Mouse (Mus musculus) lung, embryonic 16.5 days (tissue): ENCODE data around the gene Emp1. TPM values are rescaled to one million over a fixed set of nuclear protein-coding genes. Genes with fewer than 3 reads are reported as not detected.

Experiments
- ATAC-seq: fragments of 200-750 bp; cut with Nextera tagmentation; 2 replicates; pipeline ENCODE4 v1.8.0; 2017; ENCODE audit warnings: low read depth, mild to moderate bottlenecking, moderate library complexity
- H3K27ac ChIP-seq: fragments of 300-500 bp; sonication (generic); 2 replicates; pipeline ENCODE4 v1.5.1; 2014; ENCODE audit warnings: mild to moderate bottlenecking, control low read depth, low read length
- H3K27me3 ChIP-seq: fragments of 300-500 bp; sonication (generic); 2 replicates; pipeline ENCODE4 v1.6.1; 2014; ENCODE audit warnings: low read depth, low read length, mixed read lengths; ENCODE audit not compliant: control insufficient read depth, insufficient read depth
- H3K36me3 ChIP-seq: fragments of 300-500 bp; sonication (generic); 2 replicates; pipeline ENCODE4 v1.6.1; 2014; ENCODE audit warnings: low read length; ENCODE audit not compliant: control insufficient read depth, insufficient read depth
- H3K4me1 ChIP-seq: fragments of 300-500 bp; sonication (generic); replicated peaks from 2 replicates; pipeline ENCODE4 v1.6.1; 2014; ENCODE audit warnings: low read length, mixed read lengths; ENCODE audit not compliant: control insufficient read depth, insufficient read depth
- H3K4me2 ChIP-seq: fragments of 300-500 bp; sonication (generic); 2 replicates; pipeline ENCODE4 v1.6.1; 2014; ENCODE audit warnings: low read depth, low read length, control low read depth
- H3K4me3 ChIP-seq: fragments of 300-500 bp; sonication (generic); 2 replicates; pipeline ENCODE4 v1.5.1; 2014; ENCODE audit warnings: mild to moderate bottlenecking, low read length, control low read depth
- H3K9ac ChIP-seq: fragments of 300-500 bp; sonication (generic); 2 replicates; pipeline ENCODE4 v1.6.1; 2014; ENCODE audit warnings: low read length, control low read depth
- H3K9me3 ChIP-seq: fragments of 300-500 bp; sonication (generic); 2 replicates; pipeline ENCODE4 v1.6.1; 2016; ENCODE audit warnings: low read length; ENCODE audit not compliant: control insufficient read depth
- WGBS: fragments of 180-500 bp; shearing (Covaris S2); extraction: QIAGEN DNeasy Blood & Tissue Kit; methylation state at CpG from one replicate; pipeline ENCODE4 v1.1.7; 2014; 5-methylcytosine and 5-hydroxymethylcytosine counted together
- polyA plus RNA-seq: library from polyadenylated mRNA; unstranded; fragments of >200 nt; fragmentation: Nextera tagmentation; extraction: Ambion mirVana; gene quantifications from 2 replicates; pipeline ENCODE4 v1.2.1, GENCODE M21; 2015

The Emp1 gene
- polyA plus RNA-seq, 1 experiment from 2014 or later: 114 TPM

- Histone ChIP-seq H3K4me3 (no peak overlapping the region), H3K4me2 (no peak overlapping the region), H3K36me3 (no peaks in the 10 kb centered on the region), H3K9me3 (no peaks in the 10 kb centered on the region), H3K27ac (no peak overlapping the region), H3K27me3 (no peaks in the 10 kb centered on the region), H3K4me1 (0 out of 2 replicates have a peak, but pooled peaks cover 3% of the 10 kb centered on the region), H3K9ac (no peak overlapping the region)
- 74% methylated on average over 8 of the region's 8 CpGs for WGBS
- ATAC-seq: no peak
Measured at GRCm38 (mm10) chr6:135395375-135395774, 33.0 kb downstream of the Emp1 start.

GRCm38 (mm10) chr6:135397089-135397488 is 34.7 kb downstream of the Emp1 start:
- H3K4me2 ChIP-seq: no peak overlapping the region
- WGBS: 80% methylated on average over 4 of the region's 4 CpGs
- H3K9ac ChIP-seq: no peak overlapping the region
- no peak overlapping the region for H3K27ac ChIP-seq
- no peaks in the 10 kb centered on the region for H3K36me3 ChIP-seq
- 0 out of 2 replicates have a peak, but pooled peaks cover 3% of the 10 kb centered on the region for H3K4me1 ChIP-seq
- H3K27me3 ChIP-seq: no peaks in the 10 kb centered on the region
- no peak for ATAC-seq
- H3K4me3 ChIP-seq: no peak overlapping the region
- H3K9me3 ChIP-seq: no peaks in the 10 kb centered on the region

- 0 out of 2 replicates have a peak, but pooled peaks cover 3% of the 10 kb centered on the region for H3K4me1 ChIP-seq
- H3K9ac ChIP-seq: no peak overlapping the region
- H3K4me3 ChIP-seq: no peak overlapping the region
- no peaks in the 10 kb centered on the region for H3K27me3 ChIP-seq
- H3K4me2 ChIP-seq: no peak overlapping the region
- H3K27ac ChIP-seq: no peak overlapping the region
- ATAC-seq: no peak
- H3K36me3 ChIP-seq: no peaks in the 10 kb centered on the region
- WGBS: 82% methylated on average over 8 of the region's 8 CpGs
- no peaks in the 10 kb centered on the region for H3K9me3 ChIP-seq
Measured at GRCm38 (mm10) chr6:135397788-135398187, 35.4 kb downstream of the Emp1 start.

- Histone ChIP-seq H3K4me3 (no peak overlapping the region), H3K4me1 (0 out of 2 replicates have a peak, but pooled peaks cover 3% of the 10 kb centered on the region), H3K9ac (no peak overlapping the region), H3K9me3 (no peaks in the 10 kb centered on the region), H3K36me3 (no peaks in the 10 kb centered on the region), H3K27ac (no peak overlapping the region), H3K4me2 (no peak overlapping the region), H3K27me3 (no peaks in the 10 kb centered on the region)
- no peak for ATAC-seq
- 53% methylated on average over 5 of the region's 5 CpGs for WGBS
Measured at GRCm38 (mm10) chr6:135398801-135399200, 36.5 kb downstream of the Emp1 start.

GRCm38 (mm10) chr6:135400306-135400705 is 38.0 kb downstream of the Emp1 start:
- no peaks in the 10 kb centered on the region for H3K9me3 ChIP-seq
- H3K27ac ChIP-seq: no peak overlapping the region
- H3K36me3 ChIP-seq: no peaks in the 10 kb centered on the region
- H3K4me1 ChIP-seq: 0 out of 2 replicates have a peak, but pooled peaks cover 3% of the 10 kb centered on the region
- no peaks in the 10 kb centered on the region for H3K27me3 ChIP-seq
- ATAC-seq: 0 out of 2 replicates have a peak, but pooled peaks have one; percentile 38
- 34% methylated on average over 3 of the region's 3 CpGs for WGBS
- H3K4me3 ChIP-seq: no peak overlapping the region
- no peak overlapping the region for H3K4me2 ChIP-seq
- no peak overlapping the region for H3K9ac ChIP-seq

GRCm38 (mm10) chr6:135405093-135405492 is 42.7 kb downstream of the Emp1 start:
- Histone ChIP-seq H3K27me3 (no peaks in the 10 kb centered on the region), H3K9me3 (no peaks in the 10 kb centered on the region), H3K9ac (no peak overlapping the region), H3K4me3 (no peak overlapping the region), H3K4me2 (no peak overlapping the region), H3K27ac (no peak overlapping the region), H3K36me3 (no peaks in the 10 kb centered on the region), H3K4me1 (no peaks in the 10 kb centered on the region; the same call in 1 of the 2 replicates)
- 81% methylated on average over 11 of the region's 11 CpGs for WGBS
- no peak for ATAC-seq

GRCm38 (mm10) chr6:135407323-135407722 is 45.0 kb downstream of the Emp1 start:
- 21% methylated on average over 4 of the region's 4 CpGs for WGBS
- ATAC-seq: peak; percentile 56; the same call in 1 of the 2 replicates

GRCm38 (mm10) chr6:135411712-135412319 is 49.5 kb downstream of the Emp1 start:
- 87% methylated on average over 10 of the region's 10 CpGs for WGBS
- Histone ChIP-seq H3K9me3 (no peaks in the 10 kb centered on the region), H3K4me2 (no peak overlapping the region), H3K4me1 (no peaks in the 10 kb centered on the region; the same call in 1 of the 2 replicates), H3K4me3 (no peak overlapping the region), H3K9ac (no peak overlapping the region), H3K27me3 (no peaks in the 10 kb centered on the region), H3K36me3 (no peaks in the 10 kb centered on the region), H3K27ac (no peak overlapping the region)
- ATAC-seq: no peak

More at GRCm38 (mm10) chr6:135407323-135407722, 45.0 kb downstream of the Emp1 start:
- no peak overlapping the region for H3K9ac ChIP-seq
- no peaks in the 10 kb centered on the region for H3K27me3 ChIP-seq
- H3K4me3 ChIP-seq: no peak overlapping the region
- no peak overlapping the region for H3K4me2 ChIP-seq
- no peaks in the 10 kb centered on the region for H3K9me3 ChIP-seq
- no peaks in the 10 kb centered on the region for H3K36me3 ChIP-seq
- H3K27ac ChIP-seq: no peak overlapping the region
- H3K4me1 ChIP-seq: no peaks in the 10 kb centered on the region; the same call in 1 of the 2 replicates

- H3K4me3 ChIP-seq: no peak overlapping the region
- no peak for ATAC-seq
- 68% methylated on average over 6 of the region's 6 CpGs for WGBS
- H3K9ac ChIP-seq: no peak overlapping the region
- no peaks in the 10 kb centered on the region for H3K9me3 ChIP-seq
- H3K36me3 ChIP-seq: no peaks in the 10 kb centered on the region
- no peak overlapping the region for H3K4me2 ChIP-seq
- no peaks in the 10 kb centered on the region for H3K27me3 ChIP-seq
- no peaks in the 10 kb centered on the region; the same call in 1 of the 2 replicates for H3K4me1 ChIP-seq
- H3K27ac ChIP-seq: no peak overlapping the region
Measured at GRCm38 (mm10) chr6:135412649-135413048, 50.3 kb downstream of the Emp1 start.
